Mouse (Mus musculus): ENCODE results near the gene Foxn3.

Gene Foxn3

DNA sequence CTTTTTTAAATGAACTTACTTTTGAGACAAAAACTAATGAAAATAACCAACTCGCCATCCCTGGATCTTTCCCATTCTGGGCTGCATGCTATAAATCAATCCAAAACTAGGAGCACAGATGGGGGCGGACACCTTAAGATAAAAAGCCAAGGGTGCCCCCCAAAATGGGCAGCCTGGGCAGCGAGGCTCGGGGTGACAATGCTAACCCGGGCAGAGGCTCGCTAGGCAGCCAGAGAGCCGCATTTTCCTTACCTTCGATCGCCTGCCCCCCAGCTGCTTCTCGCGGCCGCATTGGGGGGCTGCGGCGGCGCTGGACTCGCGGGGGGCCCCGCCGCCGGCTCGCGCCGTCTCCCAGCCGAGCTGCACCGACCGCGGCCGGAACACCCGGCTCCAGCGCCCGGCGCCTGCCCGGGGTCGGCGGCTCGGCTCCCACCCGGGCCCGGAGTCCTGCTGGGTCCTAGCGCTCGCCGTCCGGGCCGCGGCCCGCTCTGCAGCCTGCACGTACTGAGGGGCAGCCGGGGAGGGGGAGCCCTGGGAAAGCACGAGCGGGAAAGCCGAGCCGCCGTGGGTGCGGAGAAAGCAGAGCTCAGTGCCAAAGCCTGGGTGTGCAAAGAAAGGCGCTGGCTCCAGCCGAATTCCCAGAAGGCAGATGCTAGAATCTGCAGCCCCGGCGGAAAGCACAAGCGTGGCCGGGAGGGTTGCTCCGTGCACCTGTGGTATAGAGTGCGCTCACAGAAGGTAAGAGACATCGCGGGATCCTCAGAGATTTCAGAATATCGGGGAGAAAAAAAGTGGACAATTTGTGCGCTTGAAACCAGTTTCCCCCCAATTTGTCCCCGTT lies at the start of gene Foxn3:
Foxn3 (minus strand) TSS at position 364 of the 841 bp plus-strand sequence.
- DNase-seq = peak; percentile 87

DNA sequence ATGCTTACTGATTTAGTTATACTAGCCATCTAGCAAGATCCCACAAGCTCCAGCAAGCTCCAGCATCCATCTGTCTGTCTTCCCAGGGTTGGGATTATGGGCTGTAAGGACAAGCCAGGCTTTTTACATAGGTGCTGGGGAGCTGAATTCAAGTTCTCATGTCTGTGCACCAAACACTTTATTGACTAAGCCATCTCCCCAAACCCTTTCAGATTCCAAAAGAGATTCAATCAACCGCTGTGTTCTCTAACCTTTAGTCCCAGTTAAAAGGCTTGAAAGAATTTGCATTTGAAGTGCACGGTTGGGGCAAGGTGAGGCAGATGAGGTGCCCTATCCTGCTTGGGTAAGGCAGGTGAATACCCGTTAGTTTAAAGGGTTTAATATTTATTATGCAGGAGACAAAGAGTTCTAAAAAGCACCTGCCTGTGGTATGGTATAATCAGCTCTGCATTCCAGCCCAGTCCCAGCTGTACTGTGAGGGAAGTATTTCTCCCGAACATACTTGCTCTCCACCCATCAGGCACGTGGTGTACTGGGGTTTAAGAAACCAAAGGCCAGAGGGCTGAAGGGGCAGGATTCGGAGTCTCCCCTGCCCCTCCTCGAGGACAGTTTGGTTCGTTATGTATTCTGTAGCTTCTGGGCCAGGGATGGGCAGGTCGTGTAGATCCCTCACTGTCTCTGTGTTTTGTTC lies 48.9 kb upstream of the Foxn3 start:
- no peak for DNase-seq

DNA sequence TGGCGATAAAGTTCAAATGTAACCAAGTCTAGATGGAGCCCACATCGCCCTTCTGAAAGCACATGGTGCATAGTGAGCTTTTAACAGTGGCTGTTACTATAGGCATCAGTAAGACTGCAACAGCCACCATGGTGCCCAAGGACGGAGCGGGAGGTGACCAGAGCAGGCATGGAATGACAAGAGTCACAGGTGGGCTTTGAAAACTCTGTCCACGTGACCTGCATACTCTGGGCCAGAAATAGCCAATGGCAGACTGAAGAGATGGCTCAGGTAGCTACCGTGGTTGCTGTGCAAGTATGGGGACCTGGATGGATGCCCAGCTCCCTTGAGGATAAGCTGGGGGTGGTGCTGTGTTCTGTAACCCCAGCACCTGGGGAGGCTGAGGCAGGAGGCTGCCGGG lies 47.5 kb upstream of the Foxn3 start:
- no peak for DNase-seq

DNA sequence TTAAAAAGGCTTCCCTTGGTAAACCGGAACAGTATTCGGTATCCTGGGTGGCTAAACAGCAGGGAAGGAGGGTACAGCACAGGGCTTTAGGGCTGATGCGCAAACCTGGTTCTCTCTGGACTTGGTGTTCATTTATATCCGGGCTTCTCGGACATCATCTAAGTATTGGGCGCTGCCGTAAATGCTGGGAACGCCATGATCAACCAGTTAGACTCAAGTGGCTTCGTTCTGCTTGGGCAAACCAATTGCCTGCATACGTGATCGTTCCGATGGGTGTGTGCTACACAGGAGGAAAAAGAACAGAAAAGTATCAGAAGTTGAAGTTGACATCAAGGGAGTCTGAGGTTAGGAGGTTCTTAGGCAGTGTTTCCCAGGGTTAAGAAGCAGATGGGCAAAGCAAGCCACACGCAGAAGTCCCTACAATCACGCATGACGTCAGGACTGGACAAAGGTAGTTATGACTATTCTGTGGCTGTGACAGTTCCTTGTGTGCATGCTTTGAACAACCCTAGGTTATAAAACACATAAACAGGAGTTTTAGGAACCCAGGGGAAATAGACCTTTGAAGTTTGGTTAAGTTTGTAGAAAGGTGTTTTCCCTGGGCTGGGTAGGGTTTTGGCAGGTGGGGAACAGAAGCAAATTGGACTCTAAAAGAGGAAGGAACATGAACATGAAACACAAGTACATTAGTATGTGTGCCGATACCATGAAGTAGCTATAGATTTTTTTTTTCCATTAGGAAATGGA lies 46.9 kb upstream of the Foxn3 start:
- DNase-seq = no peak

DNA sequence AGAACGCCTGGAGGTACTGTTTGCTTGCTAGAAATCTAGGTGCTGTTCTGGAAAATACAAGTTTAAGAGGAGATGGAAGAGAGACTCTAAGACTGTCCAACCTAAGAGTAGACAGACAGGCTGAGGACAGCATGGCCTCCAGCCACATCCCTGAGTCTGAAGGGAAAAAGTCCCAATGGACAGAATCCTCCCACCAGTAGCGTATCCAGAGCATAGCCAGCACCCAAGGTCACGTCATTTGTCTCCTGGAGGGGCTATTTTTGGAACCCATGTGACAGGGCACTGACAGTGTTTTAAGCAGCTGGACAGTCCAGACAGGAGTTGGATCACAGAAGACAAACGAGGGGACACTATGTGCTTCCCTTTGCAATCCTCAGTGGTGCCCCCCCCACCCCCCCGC lies 46.3 kb upstream of the Foxn3 start:
- DNase-seq = no peak

DNA sequence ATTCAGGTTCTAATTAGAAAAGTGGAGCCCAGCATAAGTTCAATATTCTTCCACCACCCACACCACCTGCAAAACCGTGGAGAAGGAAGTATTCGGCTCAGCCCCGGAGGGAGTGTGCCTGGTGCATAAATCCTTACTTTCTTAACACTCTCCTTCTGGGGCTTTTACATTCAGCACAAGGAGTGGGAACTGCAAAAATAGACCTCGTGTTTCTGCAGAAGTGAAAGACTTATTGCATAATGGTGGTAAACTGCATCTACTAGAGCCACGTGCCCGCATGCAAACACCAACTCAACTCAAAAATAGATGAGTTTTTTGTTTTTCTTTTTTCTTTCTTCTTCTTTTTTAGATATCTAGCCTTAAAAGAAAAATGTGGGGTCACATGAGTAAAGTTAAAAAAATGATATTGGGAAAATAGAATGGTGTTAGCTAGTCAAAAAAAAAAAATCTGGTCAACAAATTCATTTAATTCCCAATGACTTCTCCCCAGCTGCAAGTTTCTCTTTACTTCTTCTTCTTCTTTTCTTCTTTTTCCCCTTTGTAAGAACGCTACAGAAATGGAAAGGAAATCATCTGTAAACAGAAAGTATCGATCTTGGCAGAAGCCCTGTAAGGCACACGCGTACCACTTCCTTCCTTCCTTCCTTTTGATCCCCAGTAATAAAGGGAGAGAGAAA lies 45.0 kb upstream of the Foxn3 start:
- DNase-seq = no peak

DNA sequence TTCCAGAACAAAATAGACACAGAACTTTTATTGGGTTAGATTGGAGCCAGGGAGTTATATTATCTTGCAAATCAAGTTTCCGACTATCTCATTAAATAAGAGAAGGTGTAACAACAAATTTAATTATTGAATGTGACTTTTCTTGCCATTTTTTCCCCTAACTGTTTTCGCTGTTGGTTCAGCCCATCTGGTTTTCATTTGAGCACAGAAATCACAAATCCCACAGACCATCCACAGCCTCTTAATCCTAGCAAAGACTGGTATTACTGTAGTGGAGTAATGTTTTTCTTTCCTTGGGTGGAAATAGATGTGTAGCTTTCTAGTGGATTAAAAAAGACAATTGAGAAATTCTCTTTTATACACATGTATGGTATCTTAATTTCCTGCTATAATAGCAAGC lies 40.0 kb upstream of the Foxn3 start:
- no peak for DNase-seq

DNA sequence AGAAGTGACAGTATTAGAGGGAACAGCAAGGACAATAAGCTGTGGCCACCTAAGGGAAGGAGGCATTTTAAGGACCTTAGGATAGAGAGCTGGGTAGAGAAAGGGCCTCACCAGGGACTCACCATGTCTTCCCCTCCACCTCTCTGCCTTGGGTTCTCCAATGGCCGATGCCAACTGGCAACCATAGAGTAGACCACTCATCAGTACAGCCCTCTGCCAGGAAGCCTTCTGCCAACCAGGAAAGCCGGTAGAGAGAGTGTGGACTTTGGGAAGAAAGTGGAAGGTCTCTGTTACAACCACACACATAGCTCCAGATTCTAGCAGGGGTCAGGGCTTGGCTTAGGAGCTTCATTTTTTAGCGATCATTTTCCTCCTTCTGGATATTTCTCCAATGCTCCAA lies 38.5 kb upstream of the Foxn3 start:
- no peak for DNase-seq

DNA sequence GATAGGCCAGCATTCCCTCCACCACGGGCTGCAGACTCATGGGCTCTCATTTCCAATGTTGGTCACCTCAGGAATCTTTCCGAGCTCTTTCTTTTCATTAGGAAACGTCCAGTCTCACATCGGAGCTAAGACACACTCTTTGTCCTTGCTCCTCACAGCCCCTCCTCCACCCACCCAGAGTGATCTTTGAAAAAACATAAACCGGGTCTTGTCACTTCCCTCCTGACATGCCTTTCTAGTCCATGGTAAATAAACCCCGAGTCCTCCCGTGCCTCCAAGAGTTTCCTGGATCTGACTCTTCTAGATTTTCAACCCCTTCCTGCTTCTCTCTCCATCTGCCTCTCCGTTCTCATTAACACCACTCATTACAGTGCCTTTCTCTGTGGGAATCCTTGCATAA lies 38.0 kb upstream of the Foxn3 start:
- no peak for DNase-seq

DNA sequence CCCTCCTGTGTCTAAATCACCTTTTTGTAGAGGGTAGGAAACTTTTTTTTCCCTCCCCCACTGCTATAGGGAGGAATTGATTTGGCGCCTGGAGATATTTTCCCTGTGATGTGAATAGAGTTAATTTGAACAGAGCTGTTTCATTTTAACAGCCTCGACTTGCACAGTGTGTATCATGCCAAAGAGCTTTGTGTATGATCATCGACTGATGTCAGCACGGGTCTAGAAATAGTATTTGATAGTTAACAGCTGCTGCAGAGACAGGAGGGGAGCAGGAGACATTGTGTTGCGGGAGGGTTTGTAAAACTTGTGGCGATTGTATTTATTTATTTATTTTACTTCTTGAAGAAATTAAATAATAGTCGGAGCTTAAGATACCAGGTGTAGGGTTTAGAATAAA lies 36.2 kb upstream of the Foxn3 start:
- no peak for DNase-seq

DNA sequence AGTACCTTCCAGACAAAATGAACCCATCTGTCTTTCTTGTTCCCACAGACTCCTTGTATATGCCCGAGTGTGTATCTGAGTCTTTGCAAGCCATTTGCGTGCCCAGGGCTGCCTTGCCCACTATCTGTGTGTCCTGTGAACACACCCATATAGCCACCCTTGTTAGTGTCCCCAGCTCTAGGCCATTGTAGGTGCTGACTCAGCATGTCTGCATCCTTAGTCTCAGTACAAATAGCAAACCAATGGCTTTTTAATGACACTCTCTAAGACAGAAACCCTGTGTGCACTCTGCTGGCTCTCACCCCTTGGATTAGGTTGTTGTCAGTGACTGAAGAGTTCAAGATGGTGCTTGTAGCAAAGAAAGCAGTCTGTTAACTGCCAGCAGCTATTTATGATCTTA lies 33.0 kb upstream of the Foxn3 start:
- no peak for DNase-seq

DNA sequence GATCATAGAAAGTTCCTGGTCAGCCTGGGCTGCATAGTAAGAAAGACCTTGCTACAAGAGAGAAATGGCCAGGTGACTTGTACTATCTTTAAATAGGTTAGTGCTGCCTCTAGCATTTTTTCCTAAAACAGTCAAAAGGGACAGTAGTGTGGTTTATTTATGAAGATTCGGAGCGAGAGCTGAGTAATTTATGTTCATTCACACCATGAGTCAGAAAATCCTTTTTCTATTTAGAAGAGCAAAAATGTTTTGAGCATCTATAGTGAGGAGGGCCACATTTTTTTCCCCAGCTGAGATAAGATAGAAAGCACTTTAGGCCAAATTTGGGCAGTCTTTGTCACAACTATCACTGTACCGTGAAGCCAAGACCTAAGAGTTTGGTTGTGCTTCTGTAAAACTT lies 24.0 kb upstream of the Foxn3 start:
- no peak for DNase-seq

DNA sequence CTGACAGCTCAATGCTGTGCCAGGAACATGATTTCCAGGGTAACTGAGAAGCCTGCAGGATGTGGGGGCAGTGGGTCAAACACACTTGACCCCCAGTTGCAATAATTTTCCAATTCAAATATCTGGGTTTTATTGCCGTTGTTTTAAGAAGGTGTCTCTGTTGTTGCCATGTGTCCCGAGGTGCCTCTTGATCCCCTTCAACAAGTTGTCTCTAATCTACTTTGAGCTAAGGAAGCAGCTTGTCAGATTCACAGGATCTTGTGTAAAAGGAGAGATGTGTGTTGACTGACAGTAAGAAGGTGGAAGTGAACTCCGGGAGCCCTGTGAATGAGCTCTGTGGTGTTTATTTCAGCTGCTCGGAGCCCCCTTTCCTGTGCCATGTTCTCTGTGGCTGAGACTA lies 16.6 kb upstream of the Foxn3 start:
- no peak for DNase-seq

DNA sequence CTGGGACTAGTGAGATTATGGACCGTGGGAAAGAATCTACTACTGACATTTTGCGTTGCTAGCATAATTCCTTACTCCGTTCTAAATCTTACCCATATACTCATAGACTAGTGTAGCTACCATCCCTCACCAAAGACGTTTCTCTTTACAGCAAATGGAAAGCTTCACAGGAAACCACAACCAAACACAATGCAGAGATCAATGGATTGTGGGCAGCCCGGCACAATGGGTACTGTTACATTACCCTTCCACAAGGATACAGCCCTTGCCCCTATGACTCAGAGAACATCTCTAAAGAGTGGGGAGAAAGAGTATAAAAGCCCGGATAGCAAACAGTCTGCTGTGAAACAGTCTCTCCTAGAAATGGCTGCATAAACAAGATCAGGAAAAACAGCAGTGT lies 13.3 kb upstream of the Foxn3 start:
- peak; percentile 37 for DNase-seq

DNA sequence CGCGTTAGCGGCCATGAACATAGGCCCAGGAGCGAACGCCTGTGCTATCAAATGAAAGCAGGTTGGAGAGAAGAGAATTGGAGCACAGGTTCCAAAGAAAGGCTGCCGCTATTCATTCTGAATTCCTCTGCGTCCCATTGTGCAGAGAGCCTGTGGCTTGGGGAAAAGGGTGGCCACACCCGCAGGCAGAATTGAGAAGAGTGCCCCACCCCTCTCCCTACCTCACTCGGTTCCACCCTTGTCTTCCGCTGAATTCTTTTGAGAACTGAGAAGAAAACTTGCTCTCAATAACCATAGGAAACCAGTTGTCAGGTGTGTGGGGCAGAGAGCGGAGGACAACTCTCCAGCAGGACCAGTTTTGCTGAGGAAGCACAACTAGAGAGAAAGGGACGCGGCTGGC lies 10.9 kb upstream of the Foxn3 start:
- no peak for DNase-seq

DNA sequence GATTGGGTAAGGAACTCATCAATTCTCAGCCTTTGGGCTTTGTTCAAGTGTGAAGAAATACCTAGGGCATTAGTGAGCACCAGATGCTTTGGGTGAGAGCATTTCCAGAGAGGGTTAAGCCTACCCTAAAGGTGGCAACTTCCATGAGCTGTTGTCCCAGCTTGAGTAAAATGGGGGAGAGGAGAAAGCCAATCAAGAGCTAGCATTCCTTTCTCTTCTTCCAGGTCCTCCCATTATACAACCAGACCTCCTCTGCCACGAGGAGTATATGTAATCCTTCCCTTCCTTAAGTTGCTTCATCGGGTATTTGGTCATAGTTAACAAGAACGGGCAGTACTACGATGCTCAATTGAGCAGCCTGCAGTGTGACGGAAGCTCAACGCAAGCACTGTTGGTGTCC lies 9.7 kb upstream of the Foxn3 start:
- DNase-seq = no peak

DNA sequence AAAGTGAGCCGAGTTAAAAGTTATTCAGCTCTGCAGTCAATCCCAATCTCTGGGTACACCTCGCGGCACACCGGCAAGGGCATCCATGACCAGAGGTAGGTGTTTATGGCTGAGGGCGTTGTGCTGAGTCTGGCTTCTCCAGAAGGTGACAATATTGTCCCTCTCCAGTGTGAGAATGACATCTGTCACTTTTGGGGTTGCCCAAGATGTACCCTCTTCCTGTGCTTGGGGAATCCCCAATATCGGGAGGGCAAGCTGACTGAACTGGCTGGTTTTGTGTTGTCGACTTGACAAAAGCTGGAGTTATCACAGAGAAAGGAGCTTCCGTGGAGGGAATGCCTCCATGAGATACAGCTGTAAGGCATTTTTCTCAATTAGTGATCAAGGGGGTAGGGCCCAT lies 8.6 kb upstream of the Foxn3 start:
- no peak for DNase-seq

DNA sequence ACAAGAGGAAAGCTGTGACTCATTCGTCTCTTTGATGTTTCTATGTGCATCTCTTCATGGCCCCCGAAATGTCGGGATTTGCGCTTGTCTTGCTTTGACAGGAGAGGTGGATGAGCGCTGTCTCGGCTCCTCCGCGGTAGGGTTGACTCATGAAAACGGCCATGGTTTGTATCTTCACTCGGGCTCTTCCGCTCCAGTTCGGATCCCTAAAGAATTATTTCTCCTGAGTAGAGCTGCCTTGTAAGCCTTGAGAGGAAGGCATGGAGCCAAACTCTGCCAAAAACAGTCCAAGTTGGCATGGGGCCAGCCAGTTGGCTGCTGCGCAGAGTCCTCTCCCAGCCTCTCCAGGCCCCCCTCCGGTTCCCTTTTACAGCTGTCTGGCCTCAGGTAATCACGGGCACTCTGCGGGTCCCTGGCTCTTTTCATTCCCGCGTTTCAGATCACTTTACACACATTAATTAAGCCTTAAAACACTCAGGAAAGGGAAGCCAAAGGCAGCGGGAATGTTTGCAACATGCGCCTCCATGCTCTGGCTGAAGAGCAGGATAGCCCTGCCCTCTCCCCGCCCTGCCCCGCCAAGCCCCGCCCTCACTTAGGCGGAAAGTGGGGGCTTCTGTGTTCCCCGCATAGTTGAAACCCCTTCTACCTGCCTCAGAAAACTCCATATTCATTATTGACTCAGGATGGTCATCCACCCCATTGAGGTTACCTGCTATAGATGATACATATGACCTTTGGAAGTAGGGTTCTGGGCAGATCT lies 7.0 kb upstream of the Foxn3 start:
- DNase-seq = no peak

DNA sequence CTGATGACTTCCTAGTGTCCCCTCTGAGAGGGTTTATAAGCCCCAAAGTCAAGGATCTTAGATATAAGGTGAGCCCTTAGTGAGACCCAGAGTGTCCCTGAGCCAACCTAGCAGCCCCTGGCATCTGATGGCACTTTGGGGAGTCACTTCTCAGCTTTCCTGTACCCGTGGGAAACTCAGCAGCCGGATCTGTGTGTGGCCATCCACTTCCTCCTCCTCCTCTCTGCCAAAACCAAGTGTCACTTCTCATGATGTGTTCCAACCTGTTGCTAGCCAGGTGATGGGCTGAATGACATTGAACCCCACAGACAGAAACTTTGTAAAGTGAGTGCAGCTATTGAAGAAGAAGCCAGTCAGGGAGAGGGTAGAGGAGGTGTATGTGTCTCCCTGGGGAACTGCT lies 2.2 kb upstream of the Foxn3 start:
- peak; percentile 25 for DNase-seq

DNA sequence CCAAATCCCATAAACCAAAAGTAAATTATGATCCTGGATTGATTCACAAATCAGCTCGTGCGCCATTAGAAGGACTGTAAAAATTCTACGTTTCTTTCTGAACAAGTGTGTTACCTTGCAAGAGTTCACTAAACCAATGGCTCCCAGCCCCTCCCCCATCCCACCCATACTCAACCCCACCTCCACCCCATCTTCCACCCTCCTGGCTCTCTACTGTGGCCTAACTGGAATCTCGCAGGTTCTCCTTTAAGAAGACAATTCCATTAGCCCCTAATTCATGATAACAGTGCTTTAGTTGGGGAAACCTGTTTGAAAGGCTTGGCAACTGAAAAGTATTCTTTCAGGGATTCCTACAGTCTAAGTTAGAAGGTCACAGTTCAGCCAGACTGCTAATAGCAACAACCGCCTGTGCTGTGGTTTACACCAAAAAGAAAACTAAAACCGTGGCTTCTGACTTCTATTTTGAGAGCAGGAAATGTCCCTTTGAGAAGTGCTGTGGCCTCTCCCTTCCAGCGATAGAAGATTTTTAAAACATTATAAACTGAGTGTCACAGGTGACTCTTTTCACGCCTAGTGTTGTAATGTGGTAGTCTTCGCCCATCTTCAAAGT lies 1.0 kb upstream of the Foxn3 start:
- peak; percentile 54 for DNase-seq

DNA sequence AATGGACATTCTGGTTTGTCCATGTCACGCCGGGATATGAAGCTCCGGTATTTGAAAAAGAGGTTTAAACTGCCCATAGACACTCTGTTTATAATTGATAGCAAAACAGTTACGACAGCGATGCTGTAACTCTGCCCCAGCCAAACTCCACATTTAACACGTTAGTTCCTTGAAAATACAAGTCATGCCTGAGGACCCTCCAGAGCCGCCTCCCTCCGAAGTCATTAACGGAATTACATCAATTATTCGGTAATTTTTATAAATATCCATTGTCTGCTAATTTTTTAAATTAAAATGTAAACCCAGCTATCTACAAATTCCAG lies 554 bp downstream of the Foxn3 start:
- peak; percentile 39 for DNase-seq
